Mouse (Mus musculus) CH12.LX (cell line): ENCODE results near the gene Trappc3. TPM values are rescaled to one million over a fixed set of nuclear protein-coding genes. Genes with fewer than 3 reads are reported as not detected.

ENCODE experiments used
- DNase-seq: peaks from one replicate; pipeline ENCODE4 v3.0.0-alpha.2; 2013; ENCODE audit errors: extremely low read depth
- H3K27ac ChIP-seq: 2 replicates; pipeline ENCODE4 v1.5.1; 2012; ENCODE audit warnings: low read depth, mild to moderate bottlenecking, control low read depth, moderate library complexity; ENCODE audit not compliant: insufficient read depth
- H3K27me3 ChIP-seq: replicated peaks from 2 replicates; pipeline ENCODE3; 2012; ENCODE audit warnings: inconsistent platforms
- H3K36me3 ChIP-seq, 2 experiments: replicated peaks in 1 of 2; 2 replicates each; pipeline versions ENCODE3 to v1.6.1; 2012; ENCODE audit warnings: inconsistent platforms in 1 of 2, low read length in 1 of 2, mild to moderate bottlenecking in 1 of 2, mixed read lengths in 1 of 2, moderate library complexity in 1 of 2; ENCODE audit not compliant: control insufficient read depth in 1 of 2, insufficient read depth in 1 of 2
- H3K4me1 ChIP-seq, 2 experiments: 2 replicates each; pipeline ENCODE4 v1.6.1; 2012; ENCODE audit warnings: inconsistent platforms in 1 of 2, moderate library complexity in 1 of 2; ENCODE audit not compliant: insufficient read depth in 2 of 2, control insufficient read depth in 1 of 2
- H3K4me2 ChIP-seq: 2 replicates; pipeline ENCODE4 v1.6.1; 2012; ENCODE audit warnings: low read depth, mild to moderate bottlenecking, control low read depth; ENCODE audit not compliant: poor library complexity, insufficient read depth, severe bottlenecking
- H3K4me3 ChIP-seq, 3 experiments: fragments of 150-350 bp in 1 of 3; sonication (generic) in 1 of 3; replicated peaks in 1 of 3; 2 replicates each; pipeline versions ENCODE3 to v1.5.1; 2011 to 2012; ENCODE audit warnings: low read depth in 2 of 3, low read length in 2 of 3, mild to moderate bottlenecking in 2 of 3, moderate library complexity in 2 of 3, control low read depth in 1 of 3, improper control_type of control experiment in 1 of 3, inconsistent platforms in 1 of 3, mixed read lengths in 1 of 3; ENCODE audit not compliant: poor library complexity in 1 of 3
- H3K79me2 ChIP-seq: replicated peaks from 2 replicates; pipeline ENCODE4 v1.6.1; 2012; ENCODE audit warnings: mild to moderate bottlenecking, moderate library complexity; ENCODE audit not compliant: control insufficient read depth, poor library complexity, insufficient read depth, severe bottlenecking; ENCODE audit errors: extremely low read depth
- H3K9ac ChIP-seq: 2 replicates; pipeline ENCODE4 v1.6.1; 2012; ENCODE audit warnings: low read depth, mild to moderate bottlenecking, control low read depth, moderate library complexity; ENCODE audit not compliant: insufficient read depth
- H3K9me3 ChIP-seq: replicated peaks from 2 replicates; pipeline ENCODE3; 2012; ENCODE audit warnings: low read length, inconsistent platforms, mixed read lengths
- BHLHE40 ChIP-seq: IDR thresholded peaks from 2 replicates; pipeline ENCODE4 v1.6.1; 2011; ENCODE audit warnings: mild to moderate bottlenecking, low read depth, low read length, improper control_type of control experiment
- CHD1 ChIP-seq: IDR thresholded peaks from 2 replicates; pipeline ENCODE4 v1.6.1; 2012; ENCODE audit warnings: low read depth, low read length, improper control_type of control experiment, inconsistent platforms
- CTCF ChIP-seq, 2 experiments: IDR thresholded peaks in 1 of 2; conservative IDR thresholded peaks in 1 of 2; 2 replicates each; pipeline ENCODE4 v1.5.1; 2011 to 2012; ENCODE audit warnings: low read depth in 2 of 2, low read length in 2 of 2, improper control_type of control experiment in 1 of 2, inconsistent platforms in 1 of 2, mild to moderate bottlenecking in 1 of 2, moderate library complexity in 1 of 2
- EP300 ChIP-seq: IDR thresholded peaks from 2 replicates; pipeline ENCODE4 v1.6.1; 2011; ENCODE audit warnings: low read length, improper control_type of control experiment
- ETS1 ChIP-seq: conservative IDR thresholded peaks from 2 replicates; pipeline ENCODE4 v1.6.1; 2012; ENCODE audit warnings: low read depth, mild to moderate bottlenecking, inconsistent platforms, low read length, improper control_type of control experiment, moderate library complexity
- HCFC1 ChIP-seq: IDR thresholded peaks from 2 replicates; pipeline ENCODE4 v1.6.1; 2012; ENCODE audit warnings: low read depth, mild to moderate bottlenecking, inconsistent platforms, low read length, improper control_type of control experiment
- JUN ChIP-seq: IDR thresholded peaks from 2 replicates; pipeline ENCODE4 v1.6.1; 2011; ENCODE audit warnings: low read depth, mild to moderate bottlenecking, low read length, improper control_type of control experiment, moderate library complexity; ENCODE audit not compliant: insufficient read depth
- JUND ChIP-seq: conservative IDR thresholded peaks from 2 replicates; pipeline ENCODE4 v1.6.1; 2011; ENCODE audit warnings: low read depth, low read length, improper control_type of control experiment
- MAZ ChIP-seq: IDR thresholded peaks from 2 replicates; pipeline ENCODE4 v1.6.1; 2012; ENCODE audit warnings: low read depth, mild to moderate bottlenecking, inconsistent platforms, low read length, improper control_type of control experiment, moderate library complexity
- NELFE ChIP-seq: IDR thresholded peaks from 2 replicates; pipeline ENCODE4 v1.6.1; 2011; ENCODE audit warnings: low read depth, low read length, improper control_type of control experiment
- POLR2A ChIP-seq: IDR thresholded peaks from 2 replicates; pipeline ENCODE4 v1.6.1; 2011; ENCODE audit warnings: low read depth, mild to moderate bottlenecking, improper control_type of control experiment, low read length
- RAD21 ChIP-seq: IDR thresholded peaks from 2 replicates; pipeline ENCODE4 v1.6.1; 2011; ENCODE audit warnings: low read depth, mild to moderate bottlenecking, low read length, improper control_type of control experiment, moderate library complexity
- SIN3A ChIP-seq: IDR thresholded peaks from 2 replicates; pipeline ENCODE4 v1.6.1; 2012; ENCODE audit warnings: low read length, improper control_type of control experiment, inconsistent platforms
- UBTF ChIP-seq: IDR thresholded peaks from 2 replicates; pipeline ENCODE4 v1.6.1; 2012; ENCODE audit warnings: low read depth, mild to moderate bottlenecking, inconsistent platforms, low read length, improper control_type of control experiment, moderate library complexity
- USF1 ChIP-seq: IDR thresholded peaks from 2 replicates; pipeline ENCODE4 v1.6.1; 2014; ENCODE audit warnings: low read depth, mild to moderate bottlenecking, inconsistent platforms, low read length, improper control_type of control experiment
- USF2 ChIP-seq: conservative IDR thresholded peaks from 2 replicates; pipeline ENCODE4 v1.6.1; 2011; ENCODE audit warnings: low read depth, low read length, improper control_type of control experiment
- ZC3H11A ChIP-seq: IDR thresholded peaks from 2 replicates; pipeline ENCODE4 v1.6.1; 2012; ENCODE audit warnings: low read depth, mild to moderate bottlenecking, inconsistent platforms, low read length, improper control_type of control experiment
- ZKSCAN1 ChIP-seq: IDR thresholded peaks from 2 replicates; pipeline ENCODE4 v1.6.1; 2012; ENCODE audit warnings: low read depth, inconsistent platforms, low read length, improper control_type of control experiment, borderline replicate concordance
- dilution Hi-C: fragments of 300-500 bp; cut with MboI; formaldehyde crosslinking; loops from 2 replicates; pipeline ENCODE4 v1.14.3; 2020; ENCODE audit warnings: low sequenced_read_pairs; ENCODE audit not compliant: extremely low pct_unique_long_range_greater_than_20kb, extremely low pct_ligation_motif_present
- in situ Hi-C: fragments of 300-500 bp; cut with MboI; formaldehyde crosslinking; loops from 3 replicates; pipeline ENCODE4 v1.14.3; 2019; ENCODE audit warnings: low sequenced_read_pairs, low pct_ligation_motif_present, low pct_unique_long_range_greater_than_20kb, mixed read lengths
- polyA plus RNA-seq: library from polyadenylated mRNA; unstranded; fragments of >175 nt; gene quantifications from 2 replicates; pipeline ENCODE4 v1.2.1, GENCODE M21; 2012; ENCODE audit warnings: low read depth; ENCODE audit not compliant: insufficient read length
- total RNA-seq, 2 experiments: library from RNA; depleted of rRNA; stranded (reverse); fragments of 300-350 nt in 1 of 2; fragments of >200 nt in 1 of 2; gene quantifications; 2 replicates each; pipeline ENCODE4 v1.2.3; 2012 to 2014

The Trappc3 gene
- total and polyA plus RNA-seq, 3 experiments, result 72.7 to 94.8 (median 74.1) TPM

GRCm38 (mm10) chr4:126278565-126278915 is 16.4 kb downstream of the Trappc3 start:
- dilution Hi-C loops, result no loop called here
- Histone ChIP-seq H3K4me3 (no peak overlapping the region), H3K36me3 (peaks cover 18 to 28% of the 10 kb centered on the region in 2 experiments), H3K9ac (no peak overlapping the region), H3K79me2 (no peaks in the 10 kb centered on the region), H3K27ac (no peak overlapping the region), H3K4me2 (no peak overlapping the region), H3K9me3 (no peaks in the 10 kb centered on the region), H3K4me1 (peaks cover 0 to 17% of the 10 kb centered on the region in 2 experiments; a peak in 2 of 4 replicates), H3K27me3 (no peaks in the 10 kb centered on the region)
- TF ChIP-seq ZC3H11A (no peak), MAZ (no peak), UBTF (no peak)
- in situ Hi-C loops, result no loop called here
- DNase-seq, result no peak

DNA sequence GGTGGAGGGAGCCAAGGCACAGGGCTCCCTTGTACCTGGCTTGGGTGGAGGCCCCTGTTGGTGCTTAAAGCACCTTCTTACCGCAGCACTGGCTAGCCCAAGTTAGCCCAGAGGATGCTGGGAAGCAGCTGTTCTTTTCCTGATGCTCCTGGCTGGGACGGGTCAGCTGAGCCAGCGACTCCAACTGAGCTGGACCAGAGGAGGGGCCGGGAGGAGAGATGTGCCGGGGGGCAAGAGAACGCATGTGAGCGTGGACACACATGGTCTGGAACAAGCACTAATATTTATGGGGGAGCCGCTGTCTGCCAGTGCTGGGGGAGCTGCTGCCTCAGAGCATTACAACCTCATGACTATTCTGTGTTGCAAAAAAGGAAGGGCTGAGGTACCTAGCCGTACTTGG is 16.8 kb downstream of the Trappc3 start:
- dilution Hi-C loops (no loop called here), in situ Hi-C loops (no loop called here)

GRCm38 (mm10) chr4:126281706-126282105 is 19.6 kb downstream of the Trappc3 start:
- no peak overlapping the region; the same call in 1 of the 2 replicates for H3K4me2 ChIP-seq
- H3K9me3 ChIP-seq, result no peaks in the 10 kb centered on the region
- peaks cover 0 to 17% of the 10 kb centered on the region in 2 experiments; a peak in 2 of 4 replicates for H3K4me1 ChIP-seq
- no peak for DNase-seq
- H3K9ac ChIP-seq, result no peak overlapping the region
- TF ChIP-seq SIN3A (no peak), JUN (no peak), USF2 (no peak), CHD1 (no peak)
- TF ChIP-seq, all 38 proteins: peak for 0
- Histone ChIP-seq H3K4me3 (no peak overlapping the region), H3K79me2 (no peaks in the 10 kb centered on the region), H3K27ac (no peak overlapping the region), H3K36me3 (peaks cover 0 to 7% of the 10 kb centered on the region in 2 experiments), H3K27me3 (peaks cover 12% of the 10 kb centered on the region)
- in situ Hi-C loops, result no loop called here
- dilution Hi-C loops, result no loop called here

More for the DNA sequence above, 16.8 kb downstream of the Trappc3 start:
- no peak for DNase-seq
- H3K36me3 ChIP-seq, result peaks cover 15 to 24% of the 10 kb centered on the region in 2 experiments
- no peak overlapping the region for H3K4me3 ChIP-seq
- no peaks in the 10 kb centered on the region for H3K27me3 ChIP-seq
- TF ChIP-seq ETS1 (no peak), SIN3A (no peak), NELFE (no peak), POLR2A (no peak), ZKSCAN1 (no peak), JUND (no peak), MAZ (no peak), BHLHE40 (no peak), RAD21 (no peak), UBTF (no peak), JUN (no peak), EP300 (no peak), CTCF (conservative IDR thresholded peaks at IDR 0.05 in 1 of 2, IDR thresholded peaks at IDR 0.05 in 1 of 2; ENCODE audit: low read depth in 2 of 2, low read length in 2 of 2) (no peak), USF2 (no peak), HCFC1 (no peak), USF1 (no peak), CHD1 (no peak)
- H3K79me2 ChIP-seq, result no peaks in the 10 kb centered on the region
- H3K4me1 ChIP-seq, result peaks cover 0 to 17% of the 10 kb centered on the region in 2 experiments; a peak in 2 of 4 replicates
- H3K9me3 ChIP-seq, result no peaks in the 10 kb centered on the region
- no peak overlapping the region for H3K27ac ChIP-seq
- no peak overlapping the region for H3K9ac ChIP-seq
- H3K4me2 ChIP-seq, result no peak overlapping the region
